Mouse (Mus musculus) MEL-GATA-1-ER (cell line): ENCODE measurements around the gene Nipsnap2.
"Not testable (repeated sequence)": the region's sequence is repeated elsewhere in the genome, so short reads cannot be mapped to it uniquely, and the experiment has no call there.

Experiments
- DNase-seq: peaks from one replicate; pipeline ENCODE4 v3.0.0-alpha.2; 2012; ENCODE audit warnings: low read depth; ENCODE audit errors: extremely low read depth

Nipsnap2 gene

DNA sequence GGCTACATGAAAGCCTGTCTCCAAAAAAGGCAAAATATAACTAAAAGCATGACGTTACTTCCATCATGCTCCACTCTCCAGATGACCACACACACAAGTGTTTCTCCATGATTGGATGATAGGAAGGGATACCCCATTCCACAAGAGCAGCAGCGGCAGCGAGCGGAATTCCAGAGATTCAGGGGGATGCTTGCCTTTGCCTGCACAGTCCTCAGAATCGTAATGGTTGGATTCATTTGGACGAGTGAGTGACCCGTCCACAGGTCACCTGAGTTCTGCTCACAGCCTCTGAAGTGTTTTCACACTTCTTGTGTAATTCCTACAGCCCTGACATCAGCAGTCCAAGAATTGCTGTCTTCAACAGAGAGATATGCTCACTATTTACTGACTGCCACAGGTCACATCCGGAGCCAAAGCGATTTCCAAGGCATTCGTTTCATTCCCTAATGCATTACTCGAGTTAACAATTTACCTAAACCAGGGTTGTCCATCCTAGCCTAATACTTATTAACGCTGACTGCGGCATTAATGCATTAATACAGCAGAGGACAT is 35.1 kb downstream of the Nipsnap2 start:
- DNase-seq: no peak

DNA sequence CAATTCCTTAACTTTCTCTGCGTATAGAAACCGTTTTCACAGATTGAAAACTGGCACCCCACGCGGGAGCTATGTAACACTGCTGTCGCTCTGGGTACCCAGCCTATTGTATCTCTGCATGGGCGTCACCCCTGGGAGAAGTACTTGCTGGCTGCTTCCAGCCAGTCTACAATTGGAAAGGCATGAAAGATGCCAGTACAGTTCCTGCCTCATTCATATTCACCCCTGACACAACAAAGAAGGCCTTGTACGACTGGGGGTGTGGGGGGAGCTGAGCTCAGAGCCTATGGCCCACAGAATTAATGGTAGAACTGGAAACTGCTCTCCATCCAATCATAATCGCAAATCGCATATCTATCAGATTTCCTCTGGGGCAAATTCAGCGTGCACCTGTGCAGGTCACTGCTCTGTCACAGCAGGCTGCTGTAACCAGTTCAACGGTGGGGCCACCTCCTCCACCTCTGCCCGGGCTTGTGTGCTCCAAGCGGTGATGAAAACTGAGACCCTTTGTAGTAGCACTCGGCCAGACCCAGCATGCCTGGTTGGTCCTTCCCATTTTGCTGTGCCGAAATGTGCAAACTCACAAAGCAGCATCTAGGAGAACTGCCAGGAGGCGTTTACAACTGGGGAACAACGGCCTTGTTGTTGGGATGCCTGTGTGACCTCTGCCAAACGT is 37.1 kb downstream of the Nipsnap2 start:
- no peak for DNase-seq

DNA sequence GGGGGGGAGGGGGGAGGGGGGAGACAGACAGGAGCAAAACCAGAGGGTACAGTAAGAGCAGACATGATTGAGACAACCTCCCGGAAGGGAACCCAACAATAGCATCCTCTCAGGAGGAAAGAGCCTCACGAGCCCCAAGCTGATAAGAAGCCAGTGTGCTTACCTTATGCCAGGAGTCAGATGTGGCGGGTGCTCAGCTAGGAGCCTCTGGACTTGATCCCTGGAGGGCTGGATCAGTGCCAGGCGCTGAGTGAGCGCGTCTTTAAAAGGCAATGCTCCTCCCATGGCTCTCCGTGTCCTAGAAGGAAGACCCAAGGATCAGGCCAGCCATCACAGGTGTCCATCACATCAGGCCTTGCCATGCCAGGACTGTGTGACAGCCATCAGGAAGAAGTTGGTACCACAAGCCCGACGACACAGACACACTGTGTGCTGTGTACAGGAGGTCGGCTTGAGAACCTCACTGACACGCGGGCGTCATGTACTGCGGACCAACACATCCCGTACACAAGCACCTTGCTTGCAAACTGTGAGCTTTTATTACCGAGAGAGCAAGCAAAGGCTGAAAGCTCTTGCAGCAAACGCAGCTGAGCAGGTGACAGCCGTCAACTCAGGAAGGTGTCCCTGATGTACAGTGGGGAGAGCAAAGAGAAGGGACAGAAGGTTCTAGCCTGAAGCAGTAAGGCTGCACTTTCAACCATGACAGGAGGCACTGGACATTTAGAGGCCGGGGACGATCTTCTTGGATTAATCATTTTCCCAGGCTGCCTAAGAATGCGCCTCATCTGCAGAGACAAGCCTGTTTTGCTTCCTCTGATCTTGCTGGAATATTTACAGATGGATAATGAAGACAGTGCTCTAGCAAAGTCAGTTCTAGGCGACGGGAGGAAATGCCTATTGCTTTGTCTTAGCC is 45.8 kb downstream of the Nipsnap2 start:
- DNase-seq: no peak

DNA sequence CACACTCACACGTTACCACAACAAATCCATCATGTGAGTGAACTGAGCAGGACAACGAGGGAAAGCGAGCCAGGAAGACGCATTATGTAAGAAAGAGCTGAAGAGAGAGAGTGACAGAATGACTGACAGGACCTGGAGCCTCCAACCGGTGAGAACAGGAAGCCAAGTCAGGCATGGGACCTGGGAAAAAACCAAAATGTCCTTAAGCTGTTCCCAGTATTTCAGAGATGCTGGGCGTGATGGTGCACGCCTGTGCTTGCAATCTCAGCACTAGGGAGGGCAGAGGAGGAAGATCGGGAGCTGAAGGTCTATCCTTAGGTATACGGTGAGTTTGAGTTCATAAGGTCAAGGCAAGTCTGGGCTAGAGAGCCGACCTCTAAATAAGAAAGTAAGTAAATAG is 47.6 kb downstream of the Nipsnap2 start:
- DNase-seq: no peak

DNA sequence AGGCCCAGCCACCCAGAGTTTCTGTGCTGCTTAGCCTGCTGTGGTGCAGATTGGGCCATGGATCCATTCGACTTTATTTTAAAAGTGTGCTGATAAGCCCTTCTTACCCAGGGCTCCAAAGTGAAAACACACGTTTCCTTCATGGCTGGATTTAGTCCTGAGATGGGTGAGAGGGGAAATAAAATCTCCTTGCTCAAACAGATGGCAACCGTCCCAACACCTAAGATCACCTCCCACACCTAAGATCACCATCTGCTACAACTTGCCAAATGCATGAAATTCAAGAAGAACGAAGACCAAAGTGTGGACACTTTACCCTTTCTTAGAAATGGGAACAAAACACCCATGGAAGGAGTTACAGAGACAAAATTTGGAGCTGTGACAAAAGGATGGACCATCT is 48.5 kb downstream of the Nipsnap2 start:
- not testable (repeated sequence) for DNase-seq

DNA sequence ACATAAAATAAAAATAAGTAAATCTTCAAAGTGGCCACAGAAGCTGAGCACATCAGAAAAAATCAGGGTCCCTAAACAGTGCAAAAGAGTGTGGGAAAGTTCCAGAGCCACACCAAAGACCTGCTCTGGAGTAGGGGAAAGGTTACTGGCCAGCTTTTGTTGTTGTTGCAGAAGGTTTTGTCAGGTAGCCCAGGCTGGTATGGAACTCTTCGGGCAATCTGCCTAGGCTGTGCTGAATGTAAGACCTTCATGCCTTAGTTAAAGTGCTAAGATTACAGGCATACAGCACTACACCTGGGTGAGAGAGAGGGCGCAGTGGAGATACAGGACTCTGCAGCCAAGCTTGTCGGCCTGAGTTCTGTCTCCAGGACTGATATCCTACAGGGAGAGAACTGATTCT is 49.8 kb downstream of the Nipsnap2 start:
- no peak for DNase-seq

DNA sequence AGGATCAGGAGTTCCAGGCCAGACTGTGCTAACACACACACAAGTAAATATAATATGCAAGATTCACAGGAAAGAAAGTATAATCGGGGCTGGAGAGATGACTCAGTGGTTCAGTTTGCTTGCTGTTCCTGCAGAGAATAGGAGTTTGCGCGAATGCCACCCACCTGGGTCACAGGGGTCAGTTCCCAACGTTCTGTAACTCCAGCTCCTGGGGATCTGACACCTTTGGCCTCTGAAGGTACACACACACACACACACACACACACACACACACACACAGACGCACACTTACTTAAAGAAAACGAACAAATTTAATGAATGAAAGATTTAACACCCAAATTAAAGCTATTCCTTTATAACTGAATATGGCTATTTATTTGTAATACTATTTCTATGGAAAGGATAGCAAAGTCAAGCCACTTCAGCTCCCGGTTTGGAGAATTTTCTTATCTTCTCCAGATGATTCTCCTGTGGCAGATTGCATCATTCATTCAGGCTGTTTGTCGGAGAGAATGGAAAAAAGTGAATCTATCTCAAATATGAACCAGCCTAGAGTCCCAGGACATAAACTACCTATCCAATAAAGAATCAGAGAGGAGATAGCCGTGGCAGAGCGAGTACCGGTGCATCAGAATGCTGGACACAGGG is 53.6 kb downstream of the Nipsnap2 start:
- DNase-seq: no peak

DNA sequence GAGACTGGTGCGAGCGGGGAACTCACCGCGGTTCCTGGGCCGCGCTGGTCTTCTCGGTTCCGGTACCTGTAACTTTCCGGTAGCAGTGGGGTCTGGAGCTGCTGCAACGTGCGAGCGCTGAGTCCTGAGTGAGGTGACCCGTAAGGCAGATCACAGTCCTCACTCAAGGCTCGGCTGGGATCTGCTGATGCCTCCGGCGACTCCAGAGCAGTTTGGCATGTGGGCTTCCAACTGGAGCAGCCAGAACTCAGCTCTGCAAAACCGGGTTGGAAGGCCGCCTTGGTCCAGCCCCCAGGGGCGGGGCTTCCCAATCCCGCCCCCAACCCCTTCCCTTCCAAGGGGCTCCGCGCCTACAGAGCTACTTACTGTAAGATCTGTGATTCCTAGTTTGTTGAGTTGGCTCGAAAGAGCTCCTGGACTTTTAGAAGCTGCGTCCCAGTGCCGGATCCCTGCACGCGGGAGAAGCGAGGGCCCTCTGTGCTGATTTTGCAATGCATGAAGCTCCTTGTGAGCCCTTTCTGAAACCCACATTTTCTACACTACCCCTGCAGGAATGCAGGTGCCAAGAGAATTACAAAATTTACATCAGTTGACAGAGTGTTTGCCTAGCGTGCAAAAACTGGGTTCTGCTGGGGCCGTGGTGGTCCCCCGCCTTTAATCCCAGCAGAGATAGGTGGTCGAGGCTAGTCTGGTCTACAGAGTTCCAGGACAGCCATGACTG is 54.3 kb downstream of the Nipsnap2 start:
- DNase-seq: no peak

DNA sequence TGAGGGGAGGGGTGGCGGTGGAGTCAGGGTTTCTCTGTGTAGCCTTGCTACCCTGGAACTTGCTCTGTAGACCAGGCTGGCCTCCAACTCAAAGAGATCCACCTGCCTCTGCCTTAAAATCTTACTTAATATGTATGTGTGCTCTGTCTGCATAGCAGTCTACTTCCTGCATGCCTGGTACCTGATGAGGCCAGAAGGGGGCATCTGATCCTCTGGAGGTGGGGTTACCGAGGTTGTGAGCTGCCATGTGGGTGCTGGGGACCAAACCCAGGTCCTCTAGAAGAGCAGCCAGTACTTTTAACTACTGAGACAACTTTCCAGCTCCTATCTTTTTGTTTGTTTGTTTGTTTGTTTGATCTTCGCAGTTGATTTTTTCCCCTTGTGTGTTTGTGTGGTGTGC is 55.3 kb downstream of the Nipsnap2 start:
- no peak for DNase-seq

DNA sequence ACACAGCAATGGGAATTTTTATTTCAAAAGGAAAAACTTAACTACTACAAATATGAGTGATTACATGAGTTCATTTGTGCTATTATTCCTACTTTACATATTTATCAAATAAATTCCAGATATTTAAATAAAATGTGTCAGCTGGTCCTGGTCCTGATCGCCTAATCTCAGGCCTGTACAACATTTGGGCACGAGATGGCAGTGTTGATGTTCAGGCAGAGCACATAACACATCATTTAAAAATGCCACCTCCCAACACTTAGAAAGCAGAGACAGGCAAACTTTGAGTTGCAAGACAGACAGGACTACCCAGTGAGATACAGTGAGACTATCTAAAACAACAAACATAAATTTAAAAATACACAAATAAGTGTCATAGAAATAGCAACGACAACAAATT is 57.3 kb downstream of the Nipsnap2 start:
- no peak for DNase-seq

DNA sequence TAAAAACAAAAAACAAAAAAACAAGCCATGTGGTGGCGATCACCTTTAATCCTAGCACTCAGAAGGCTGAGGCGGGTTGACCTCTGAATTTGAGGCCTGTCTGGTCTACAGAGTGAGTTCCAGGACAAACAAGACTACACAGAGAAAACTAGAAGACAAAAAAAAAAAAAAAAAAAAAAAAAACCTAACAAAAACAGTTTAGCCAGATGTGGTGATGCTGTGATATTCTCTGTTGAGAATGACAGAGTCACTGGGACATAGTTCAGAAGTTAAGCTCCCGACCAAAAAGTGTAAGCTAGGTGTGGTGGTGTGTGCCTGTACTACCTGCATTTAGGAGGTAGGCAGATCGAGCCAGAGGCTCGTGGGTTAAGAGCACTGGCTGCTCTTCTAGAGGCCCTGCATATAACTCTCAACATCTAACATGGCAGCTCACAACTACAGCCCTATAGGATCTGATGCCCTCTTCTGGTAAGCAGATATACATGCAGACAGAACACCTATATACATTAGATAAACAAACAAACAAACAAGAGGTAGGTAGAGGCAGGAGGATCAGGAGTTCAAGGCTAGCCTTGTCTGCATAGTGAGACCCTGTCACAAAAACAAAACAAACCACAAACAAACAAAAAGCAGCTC is 60.5 kb downstream of the Nipsnap2 start:
- DNase-seq: no peak

DNA sequence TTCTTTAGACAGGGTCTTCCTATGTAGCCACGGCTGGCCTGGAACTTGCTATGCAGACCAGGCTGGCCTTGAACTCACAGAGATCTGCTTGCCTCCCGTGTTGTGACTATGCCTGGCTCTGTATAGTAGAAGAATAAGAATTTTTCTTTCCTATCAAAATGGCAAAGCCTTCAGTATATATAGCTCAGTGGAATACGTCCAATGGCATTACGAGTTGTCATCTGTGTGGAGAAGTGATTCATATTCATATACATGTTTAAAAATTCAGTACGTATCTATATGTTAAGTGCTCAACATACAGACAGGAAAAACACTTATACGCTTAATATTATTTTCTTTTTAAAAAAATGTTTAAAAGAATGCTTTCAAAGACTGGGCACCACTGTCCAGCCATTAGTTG is 61.3 kb downstream of the Nipsnap2 start:
- DNase-seq: no peak

DNA sequence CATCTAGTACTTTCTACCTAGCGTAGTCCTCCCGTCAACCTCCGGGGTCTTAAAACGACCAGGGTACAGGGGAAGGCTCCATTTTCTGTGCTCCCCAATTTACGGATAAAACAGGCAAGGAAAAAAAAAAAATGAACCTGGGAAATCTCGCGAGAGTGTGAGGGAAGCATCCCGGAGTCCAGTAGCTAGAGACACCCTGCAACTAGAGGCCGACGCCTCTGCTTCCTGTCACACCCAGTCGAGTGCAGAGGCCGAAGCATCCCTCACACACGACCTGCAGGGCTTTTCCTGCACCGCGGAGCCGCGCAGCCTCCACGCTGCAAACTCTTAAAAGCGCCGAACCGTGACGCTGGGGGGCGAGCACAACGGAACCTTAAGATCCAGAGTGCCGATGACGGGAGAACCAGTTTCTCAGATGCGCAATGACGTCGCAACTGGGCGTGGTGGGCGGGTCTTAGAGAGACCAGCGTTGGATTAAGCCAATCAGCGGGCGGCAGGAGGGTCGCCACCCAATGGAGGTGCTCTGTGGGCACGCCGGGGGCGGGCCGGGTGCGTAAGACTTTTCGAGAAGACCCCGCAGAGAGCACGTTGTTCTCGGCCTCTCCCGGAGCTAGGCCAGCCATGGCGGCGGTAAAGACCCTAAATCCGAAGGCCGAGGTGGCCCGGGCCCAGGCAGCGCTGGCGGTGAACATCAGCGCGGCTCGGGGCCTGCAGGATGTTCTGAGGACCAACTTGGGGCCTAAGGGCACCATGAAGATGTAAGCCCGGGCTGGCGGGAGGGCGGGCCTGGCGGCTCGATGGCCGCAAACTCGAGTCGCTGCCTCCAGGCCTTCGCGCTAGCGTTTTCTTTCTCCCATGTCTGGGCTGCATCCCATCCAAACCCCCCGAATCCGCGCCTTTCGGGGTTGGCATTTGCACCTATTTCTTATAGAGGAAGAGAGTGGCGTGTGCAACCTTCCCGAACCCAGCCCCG is 62.2 kb downstream of the Nipsnap2 start, which contains the start of gene Psph:
Psph (minus strand) TSS at position 632 of the 973 bp plus-strand sequence.
- DNase-seq: peak; percentile 98

DNA sequence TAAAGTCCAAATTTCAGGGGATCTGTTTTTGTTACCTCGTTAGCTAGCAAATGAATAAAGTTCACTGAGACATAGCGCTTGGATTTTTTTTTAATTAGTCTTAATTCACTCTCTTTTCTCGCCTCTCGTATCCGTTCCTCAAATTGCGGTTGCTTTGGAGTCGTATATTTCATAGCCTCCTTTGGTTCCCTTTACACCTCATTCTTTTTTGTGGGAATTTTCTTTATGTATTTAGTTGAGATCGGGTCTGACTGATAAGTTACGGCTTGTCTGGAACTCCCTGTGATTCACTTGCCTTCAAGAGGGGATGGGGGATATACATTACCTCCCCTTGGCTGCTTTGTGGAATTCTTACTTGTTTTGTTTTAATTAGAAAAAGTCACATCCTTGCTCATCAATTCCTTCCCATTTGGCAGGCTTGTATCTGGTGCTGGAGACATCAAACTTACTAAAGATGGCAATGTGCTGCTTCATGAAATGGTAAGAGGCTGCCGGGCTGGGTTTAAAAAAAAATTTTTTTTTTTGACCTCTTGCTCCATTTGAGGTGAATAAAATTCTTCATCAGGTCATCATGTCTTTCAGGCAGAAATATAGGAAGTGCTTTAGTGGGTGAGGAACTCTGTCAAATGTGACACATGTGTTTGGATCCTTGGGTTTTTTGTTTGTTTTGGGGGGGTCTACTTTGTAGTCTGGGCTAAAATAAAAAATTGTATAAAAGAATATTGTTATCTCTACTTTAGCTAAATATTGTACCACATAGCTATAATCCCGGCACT is 63.1 kb downstream of the Nipsnap2 start:
- no peak for DNase-seq

DNA sequence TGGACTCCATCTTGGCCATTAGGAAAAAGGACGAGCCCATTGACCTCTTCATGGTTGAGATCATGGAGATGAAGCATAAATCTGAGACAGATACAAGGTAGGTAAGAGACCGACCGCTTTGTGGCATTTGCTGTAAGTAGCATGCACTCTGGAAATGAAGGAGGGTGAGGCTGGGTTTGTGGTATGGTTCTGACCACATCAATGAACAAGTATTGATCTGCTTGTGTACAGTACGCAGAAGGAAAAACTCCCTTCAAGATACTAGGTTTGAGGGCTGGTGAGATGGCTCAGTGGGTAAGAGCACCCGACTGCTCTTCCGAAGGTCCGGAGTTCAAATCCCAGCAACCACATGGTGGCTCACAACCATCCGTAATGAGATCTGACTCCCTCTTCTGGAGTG is 65.7 kb downstream of the Nipsnap2 start:
- not testable (repeated sequence) for DNase-seq
